Mouse (Mus musculus): ENCODE measurements around the gene Btg2.

The Btg2 gene

GRCm38 (mm10) chr1:134097956-134098725, 19.2 kb upstream of the Btg2 start:
- DNase-seq (ENCODE audit: low spot score in 2 of 2) = peak in 1 of 2 experiments; percentile 69

- no peak for DNase-seq (ENCODE audit: low spot score in 2 of 2)
These were observed 18.3 kb upstream of the Btg2 start for GRCm38 (mm10) chr1:134097080-134097855.

GRCm38 (mm10) chr1:134096264-134096934, 17.5 kb upstream of the Btg2 start:
- DNase-seq (ENCODE audit: low spot score in 2 of 2) = no peak

- DNase-seq (ENCODE audit: low spot score in 2 of 2) = no peak
These were observed 16.8 kb upstream of the Btg2 start for GRCm38 (mm10) chr1:134095721-134096120.

GRCm38 (mm10) chr1:134095033-134095612, 16.2 kb upstream of the Btg2 start:
- no peak for DNase-seq (ENCODE audit: low spot score in 2 of 2)

GRCm38 (mm10) chr1:134093771-134094526, 15.0 kb upstream of the Btg2 start:
- DNase-seq (ENCODE audit: low spot score in 2 of 2) = no peak

GRCm38 (mm10) chr1:134092852-134093770, 14.2 kb upstream of the Btg2 start:
- peak; percentile 84 to 91 for DNase-seq (ENCODE audit: low spot score in 2 of 2)

GRCm38 (mm10) chr1:134092368-134092767, 13.4 kb upstream of the Btg2 start:
- DNase-seq (ENCODE audit: low spot score in 2 of 2) = no peak

GRCm38 (mm10) chr1:134091851-134092250, 12.9 kb upstream of the Btg2 start:
- DNase-seq (ENCODE audit: low spot score in 2 of 2) = no peak

- no peak for DNase-seq (ENCODE audit: low spot score in 2 of 2)
These were observed 10.2 kb upstream of the Btg2 start for GRCm38 (mm10) chr1:134089074-134089473.

- DNase-seq (ENCODE audit: low spot score in 2 of 2) = peak in 1 of 2 experiments; percentile 8
These were observed 8.0 kb upstream of the Btg2 start for GRCm38 (mm10) chr1:134086811-134087398.

- DNase-seq (ENCODE audit: low spot score in 2 of 2) = no peak
These were observed 7.1 kb upstream of the Btg2 start for GRCm38 (mm10) chr1:134086017-134086416.

GRCm38 (mm10) chr1:134084128-134084527, 5.2 kb upstream of the Btg2 start:
- no peak for DNase-seq (ENCODE audit: low spot score in 2 of 2)

- no peak for DNase-seq (ENCODE audit: low spot score in 2 of 2)
These were observed 4.8 kb upstream of the Btg2 start for GRCm38 (mm10) chr1:134083676-134084075.

GRCm38 (mm10) chr1:134082987-134083516, 4.1 kb upstream of the Btg2 start:
- no peak for DNase-seq (ENCODE audit: low spot score in 2 of 2)

GRCm38 (mm10) chr1:134080881-134081450, 2.0 kb upstream of the Btg2 start:
- no peak for DNase-seq (ENCODE audit: low spot score in 2 of 2)

GRCm38 (mm10) chr1:134080406-134080805, 1.5 kb upstream of the Btg2 start:
- DNase-seq (ENCODE audit: low spot score in 2 of 2) = no peak

- DNase-seq (ENCODE audit: low spot score in 2 of 2) = no peak
These were observed 700 bp upstream of the Btg2 start for GRCm38 (mm10) chr1:134079477-134080163.

Data from urinary bladder, adult 18-20 months (tissue).